Mouse (Mus musculus) natural killer cell, adult 2 months (primary cell): ENCODE data around the gene Atg10.

Experiments used
- DNase-seq, 2 experiments: peaks; one replicate each; pipeline ENCODE4 v3.0.0; 2022; ENCODE audit warnings: low spot score in 2 of 2

The Atg10 gene

DNA sequence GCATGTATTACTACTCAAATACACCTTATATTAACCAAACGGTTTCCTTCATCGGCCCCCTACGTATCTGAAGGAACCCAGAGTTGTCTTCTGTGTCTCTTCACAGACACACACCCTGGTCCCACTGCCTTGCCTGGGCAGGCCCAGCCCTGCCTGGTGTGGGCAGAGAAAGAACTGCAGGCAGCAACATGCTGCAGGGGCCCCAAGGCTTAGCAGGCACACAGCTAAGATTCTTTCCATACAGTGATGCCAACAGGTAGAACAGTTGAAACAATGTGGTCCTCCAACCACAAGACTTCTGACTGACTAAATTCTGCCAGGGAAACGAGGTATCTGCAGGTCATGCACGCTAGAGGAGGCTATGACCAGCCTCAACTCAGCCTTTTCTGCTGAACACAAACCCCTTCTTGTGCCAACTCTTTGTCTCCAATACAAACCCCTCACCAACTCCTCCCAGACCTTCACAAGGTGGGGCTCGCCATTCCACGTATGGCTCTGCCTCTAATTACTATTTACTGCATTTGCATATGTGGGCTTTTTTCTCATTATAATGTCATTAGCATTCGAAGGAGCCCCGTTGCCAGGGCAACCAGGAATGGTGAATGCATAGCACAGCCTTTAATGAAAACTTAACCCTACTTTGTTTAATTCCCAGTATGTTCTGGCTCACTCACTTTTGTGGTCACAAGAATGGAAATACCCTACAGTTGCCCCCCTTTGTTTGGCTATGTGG is 45.2 kb downstream of the Atg10 start:
- DNase-seq: no peak

DNA sequence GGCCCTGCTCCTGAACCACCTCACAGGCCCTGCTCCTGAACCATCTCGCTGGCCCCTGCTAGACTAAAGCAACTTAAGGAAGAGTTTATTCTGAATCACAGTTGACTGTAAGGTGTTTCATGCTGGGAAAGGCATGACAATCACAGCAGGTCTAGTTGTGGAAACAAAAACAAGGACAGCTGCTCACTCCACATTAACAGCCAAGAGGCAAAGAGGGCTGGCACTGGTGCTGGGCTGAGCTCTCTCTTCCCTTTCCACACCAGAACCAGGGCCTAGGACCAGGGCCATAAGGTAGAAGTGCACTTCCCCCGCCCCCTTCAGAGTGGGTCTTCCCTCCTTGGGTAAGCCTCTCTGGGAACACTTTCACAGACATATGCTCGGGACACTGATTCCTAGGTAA is 48.4 kb downstream of the Atg10 start:
- no peak for DNase-seq

DNA sequence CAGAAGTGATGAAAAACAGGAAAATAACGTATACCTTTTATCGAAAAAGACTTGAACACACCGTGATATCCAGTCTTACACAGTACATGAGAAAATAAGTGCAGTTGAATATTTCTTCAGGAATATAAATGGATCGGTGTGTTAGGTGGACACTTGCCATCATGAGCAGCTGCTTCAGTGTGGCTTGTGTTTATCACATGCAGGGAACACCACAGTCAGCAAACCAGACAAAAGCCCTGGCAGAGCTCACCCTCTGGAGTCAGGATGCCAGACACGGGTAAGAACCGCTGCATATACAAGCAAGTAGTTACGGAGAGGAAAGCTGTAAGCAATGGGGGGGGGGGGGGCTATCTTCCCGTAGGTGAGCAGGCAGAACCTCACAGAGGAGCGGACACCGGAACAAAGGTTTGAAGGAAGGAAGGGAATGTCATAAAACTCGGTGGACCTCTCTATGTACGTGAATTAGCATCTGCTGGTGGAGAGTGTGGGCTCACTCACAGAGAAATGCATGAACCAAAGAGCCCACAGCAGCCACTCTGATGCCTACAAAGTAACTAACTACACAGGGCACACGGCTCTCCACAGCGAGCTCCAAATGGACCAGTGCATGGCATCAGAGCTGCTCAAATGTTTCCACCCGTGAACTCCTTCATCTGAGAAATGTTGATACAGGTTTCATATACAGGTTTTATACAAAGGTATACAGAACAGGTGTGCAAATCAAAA is 51.8 kb downstream of the Atg10 start:
- no peak for DNase-seq

DNA sequence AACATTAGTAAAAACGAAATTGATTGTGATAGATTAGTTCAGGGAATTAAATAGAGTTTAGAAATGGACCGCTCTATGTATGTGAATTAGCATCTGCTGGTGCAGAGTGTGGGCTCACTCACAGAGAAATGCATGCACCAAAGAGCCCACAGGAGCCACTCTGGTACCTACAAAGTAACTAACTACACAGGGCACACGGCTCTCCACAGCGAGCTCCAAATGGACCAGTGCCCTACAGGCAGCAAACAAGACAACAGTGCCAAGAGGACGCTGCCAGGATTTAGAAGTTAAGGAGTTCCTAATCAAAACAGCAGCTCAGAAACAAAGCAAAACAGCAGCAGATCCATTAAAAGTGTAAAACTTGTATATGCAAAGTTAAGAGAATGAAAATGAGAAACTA is 52.6 kb downstream of the Atg10 start:
- no peak for DNase-seq

DNA sequence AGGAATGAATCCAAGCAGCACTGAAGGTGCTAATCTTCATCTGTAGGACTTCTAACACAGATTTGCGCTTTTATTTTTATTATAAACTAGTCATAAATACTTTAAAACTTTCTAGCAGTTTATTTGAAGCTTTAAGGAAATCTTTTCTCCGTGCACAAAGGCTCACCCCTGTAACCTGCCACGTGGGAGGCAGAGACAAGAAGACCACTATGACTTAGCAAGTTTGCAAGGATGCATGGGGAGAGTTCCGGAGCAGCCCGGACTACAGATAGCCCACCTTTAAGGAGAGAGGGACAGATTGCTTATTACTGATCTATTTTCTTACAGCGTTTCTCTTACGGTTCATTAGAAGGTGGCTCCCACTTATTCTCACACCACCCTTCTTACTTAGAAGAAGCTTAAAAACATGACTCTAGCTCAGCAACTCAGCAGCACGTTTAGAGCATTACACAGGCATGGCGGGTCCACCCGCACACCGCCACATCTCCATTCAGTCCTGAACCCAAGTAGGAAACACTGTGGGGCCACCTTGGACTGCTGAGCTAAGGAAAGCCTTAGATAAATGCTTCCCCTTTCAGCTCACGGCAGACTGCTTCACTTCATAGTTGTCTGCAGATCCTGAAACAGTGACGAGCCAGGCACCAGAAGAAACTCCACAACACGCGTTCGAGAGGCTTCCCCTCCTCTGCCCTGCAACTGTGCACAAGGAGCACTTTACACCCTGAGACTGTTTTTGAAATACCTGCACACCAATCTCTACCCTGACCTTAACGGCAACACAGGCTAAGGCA is 54.0 kb downstream of the Atg10 start:
- DNase-seq: no peak

DNA sequence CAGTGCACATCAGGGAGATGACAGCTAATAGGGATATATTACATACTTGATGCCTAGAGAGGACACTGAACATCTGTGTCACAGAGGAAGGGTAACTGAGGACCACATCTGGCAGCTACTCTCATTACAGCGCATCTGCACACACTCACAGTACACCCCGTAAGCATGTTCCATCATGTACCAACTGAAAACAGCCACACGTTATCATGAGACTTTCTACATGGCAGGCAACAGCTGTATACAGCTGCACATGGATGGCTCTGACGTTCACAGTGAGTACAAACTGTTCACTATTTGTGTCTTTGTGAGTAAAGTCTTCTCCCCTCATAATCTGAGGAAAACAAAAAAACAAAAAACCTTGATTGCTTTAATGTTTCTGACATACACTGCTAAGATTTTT is 55.3 kb downstream of the Atg10 start:
- no peak for DNase-seq

DNA sequence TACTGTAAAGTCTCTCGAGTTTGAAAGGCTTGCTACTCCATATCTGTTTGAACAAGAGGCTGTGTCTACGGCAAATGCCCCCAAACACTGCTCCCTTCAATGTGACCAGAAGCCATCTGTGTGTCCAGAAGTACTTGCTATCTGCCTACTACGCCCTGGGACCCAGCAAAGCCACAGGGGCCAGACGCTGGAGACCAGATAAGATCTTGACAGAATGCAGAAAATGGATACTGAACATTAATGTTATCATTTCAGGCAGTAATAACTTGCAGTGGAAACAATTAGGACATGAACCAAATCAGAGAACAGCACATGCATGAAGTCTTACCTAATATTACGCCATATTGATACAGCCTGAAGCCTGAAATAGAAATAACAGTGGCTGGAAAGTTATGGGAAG is 56.2 kb downstream of the Atg10 start:
- DNase-seq: no peak

DNA sequence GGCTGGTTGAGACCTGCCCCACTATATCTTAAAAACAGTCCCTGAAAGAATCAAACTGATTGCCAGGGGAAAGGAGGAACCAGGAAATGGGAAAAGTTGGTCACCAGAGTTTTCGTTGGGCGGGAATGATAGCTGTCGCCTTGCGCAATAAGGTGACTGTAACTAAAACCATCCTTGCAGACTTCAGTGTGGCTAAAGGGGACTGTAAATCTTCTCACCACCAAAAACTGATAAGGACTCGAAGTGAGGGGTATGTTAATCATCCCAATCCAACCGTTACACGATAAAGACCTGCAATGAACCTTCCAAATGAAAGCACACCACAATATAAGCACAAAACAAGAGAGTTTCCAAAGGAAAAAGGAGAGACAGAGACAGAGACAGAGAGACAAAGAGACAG is 57.5 kb downstream of the Atg10 start:
- no peak for DNase-seq

DNA sequence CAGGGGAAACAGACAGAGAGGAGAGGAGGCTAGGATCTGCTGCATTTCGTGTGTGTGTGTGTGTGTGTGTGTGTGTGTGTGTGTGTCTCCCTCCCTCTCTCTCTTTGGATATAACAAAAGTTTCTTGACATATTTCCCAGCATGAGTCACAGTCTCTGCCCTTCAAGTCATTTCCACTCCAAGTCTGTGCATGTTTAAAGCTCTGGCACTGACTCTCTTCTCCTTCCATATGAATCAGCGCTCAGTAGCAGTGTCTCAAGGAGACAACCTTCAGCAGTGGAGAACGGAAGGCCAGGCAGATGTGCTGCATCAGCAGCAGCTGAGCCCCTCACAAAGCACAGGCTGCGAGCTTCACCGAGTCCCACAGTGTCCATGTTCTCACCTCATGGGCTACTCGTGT is 58.6 kb downstream of the Atg10 start:
- DNase-seq: no peak

DNA sequence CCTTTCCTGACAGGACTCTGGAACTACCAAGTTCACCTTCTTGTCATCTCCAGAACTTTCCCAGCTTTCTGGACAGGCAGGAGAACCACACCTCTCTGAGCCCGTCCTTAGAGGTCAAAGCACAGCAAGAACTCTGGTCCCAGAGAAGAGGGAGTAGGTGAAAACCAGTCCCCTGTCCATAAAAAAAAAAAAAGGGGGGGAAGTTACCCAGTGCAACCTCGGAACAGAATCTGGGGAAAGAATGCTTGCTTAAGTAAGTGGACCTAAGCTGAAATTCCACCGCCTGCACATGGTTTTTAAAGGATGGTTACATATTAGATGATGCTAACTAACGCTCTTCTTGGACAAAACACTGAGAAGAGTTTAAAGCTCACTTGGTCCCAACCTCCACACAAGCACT is 60.5 kb downstream of the Atg10 start:
- DNase-seq: no peak

DNA sequence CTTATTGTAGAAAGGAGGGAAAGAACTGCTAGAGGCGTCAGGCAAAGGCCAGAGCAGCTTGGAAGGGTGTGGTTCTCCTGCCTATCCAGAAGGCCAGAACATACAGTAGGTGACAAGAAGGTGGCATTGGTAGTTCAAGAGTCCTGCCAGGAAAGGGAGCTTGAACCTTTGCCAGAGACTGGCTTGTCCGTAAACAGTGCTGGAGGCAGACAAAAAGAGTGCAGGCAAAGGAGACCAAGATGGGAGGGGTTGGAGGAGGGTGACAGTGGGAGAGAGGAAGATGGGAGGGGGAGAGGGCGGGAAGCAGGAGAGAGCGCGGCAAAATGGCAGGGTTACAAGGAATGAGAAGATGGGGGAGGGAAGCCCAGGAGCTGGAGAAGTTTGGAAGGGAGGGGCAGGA is 61.3 kb downstream of the Atg10 start:
- DNase-seq: no peak

DNA sequence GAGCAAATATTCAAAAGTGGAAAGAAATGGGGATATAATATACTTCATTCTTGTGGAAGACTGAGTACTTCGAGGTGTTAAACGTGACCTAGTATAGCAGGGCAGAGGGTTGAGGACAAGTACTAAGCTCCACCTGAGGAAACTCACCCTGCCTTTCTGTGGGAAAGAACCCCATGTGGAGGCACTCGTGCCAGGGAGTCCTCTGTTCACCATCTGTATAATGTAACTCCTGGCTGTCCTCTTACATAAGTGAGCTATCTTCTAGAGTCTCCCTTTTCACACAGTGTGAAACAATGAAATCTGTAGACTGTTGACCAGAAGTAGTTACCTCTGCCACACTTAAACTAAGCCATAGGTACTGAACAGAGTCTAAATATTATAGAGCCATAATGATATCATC is 63.2 kb downstream of the Atg10 start:
- no peak for DNase-seq

DNA sequence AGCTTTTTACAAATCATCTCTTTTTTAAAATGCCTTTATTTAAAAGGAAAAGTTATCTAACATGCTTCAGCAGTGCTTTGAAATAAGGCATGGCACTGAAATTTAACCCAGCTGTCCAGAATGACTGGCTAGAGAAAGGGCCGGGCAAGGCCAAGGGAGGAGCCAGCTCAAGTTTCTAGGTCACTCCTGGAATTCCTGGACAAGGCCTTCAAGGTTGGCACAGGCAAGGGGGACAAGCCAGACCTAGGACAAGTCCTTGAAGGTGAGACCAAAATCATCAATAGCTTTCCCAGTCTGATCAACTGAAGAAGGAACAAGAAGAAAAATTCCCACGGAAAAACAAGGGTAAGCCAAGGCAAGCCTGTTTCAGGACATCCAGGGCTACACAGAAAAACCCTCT is 63.9 kb downstream of the Atg10 start:
- DNase-seq: no peak

DNA sequence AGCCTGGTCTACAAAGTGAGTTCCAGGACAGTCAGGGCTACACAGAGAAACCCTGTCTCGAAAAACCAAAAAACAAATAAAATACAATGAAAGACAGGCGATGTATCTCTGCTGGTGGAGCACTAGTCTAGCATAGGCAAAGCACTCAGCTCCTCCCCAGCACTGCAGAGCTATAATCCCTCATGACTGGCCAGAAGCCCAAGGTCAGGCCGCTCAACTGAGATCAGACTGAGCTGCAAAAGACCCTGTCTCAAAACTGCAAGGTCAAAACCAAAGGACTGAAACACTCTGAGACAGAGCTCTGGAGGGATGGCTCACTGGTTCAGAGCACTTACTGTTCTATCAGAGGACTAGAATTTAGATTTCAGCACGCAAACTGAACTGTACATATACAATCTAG is 65.8 kb downstream of the Atg10 start:
- DNase-seq: no peak

DNA sequence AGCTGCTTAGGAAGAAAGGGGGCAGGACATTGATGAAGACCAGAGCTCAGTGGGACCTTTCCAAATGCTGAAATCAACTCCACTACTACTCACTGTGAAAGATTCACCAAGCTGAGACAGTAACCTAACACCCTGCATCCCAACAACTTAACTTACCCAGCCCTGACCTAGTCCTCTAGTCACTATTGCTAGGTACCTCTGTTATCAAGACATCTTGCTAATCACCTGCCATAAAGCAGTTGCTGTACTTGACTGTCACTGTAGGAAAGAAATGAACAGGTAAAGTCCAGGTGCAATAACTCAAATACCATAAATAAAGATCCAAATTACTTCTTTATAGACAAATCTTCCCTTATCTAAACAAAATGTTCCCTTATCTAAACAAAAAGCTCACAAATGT is 66.3 kb downstream of the Atg10 start:
- DNase-seq: no peak

DNA sequence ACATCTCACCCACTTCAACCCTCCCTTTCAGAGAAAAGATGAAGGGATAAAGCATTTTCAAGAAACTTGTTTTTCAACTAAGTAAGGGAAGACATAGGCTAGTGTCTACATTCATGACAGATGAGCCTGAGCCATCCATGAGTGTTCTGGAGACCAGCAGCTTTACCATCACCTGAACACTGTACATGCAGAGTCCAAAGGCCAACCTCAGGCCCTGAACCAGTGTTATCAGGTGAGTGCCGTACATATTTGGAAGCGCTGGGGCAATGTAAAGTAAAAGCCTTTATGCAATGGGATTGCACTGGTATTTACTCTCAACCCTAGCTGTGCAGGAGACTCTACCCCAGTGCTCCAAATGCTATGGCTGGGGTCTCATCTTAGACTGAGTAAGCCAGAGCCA is 66.8 kb downstream of the Atg10 start:
- DNase-seq: no peak

DNA sequence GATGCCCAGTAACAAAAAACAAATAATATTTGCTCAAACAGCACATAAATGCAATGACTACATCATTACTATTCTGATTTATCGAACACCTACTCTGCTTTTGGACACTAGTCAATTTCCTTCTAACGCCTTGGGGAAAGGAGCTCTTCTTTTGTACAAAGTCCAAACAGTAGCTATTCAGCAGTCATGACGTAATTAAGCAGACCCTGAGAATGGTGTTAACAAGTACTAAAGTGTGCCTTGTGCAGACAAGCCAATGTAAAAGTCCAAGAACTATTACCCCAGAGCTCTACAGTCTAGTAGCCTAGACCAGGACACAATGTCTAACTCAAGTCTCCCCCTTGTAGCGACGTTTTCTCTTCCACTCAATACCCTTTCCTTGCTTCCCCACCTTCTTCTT is 67.5 kb downstream of the Atg10 start:
- DNase-seq: no peak

DNA sequence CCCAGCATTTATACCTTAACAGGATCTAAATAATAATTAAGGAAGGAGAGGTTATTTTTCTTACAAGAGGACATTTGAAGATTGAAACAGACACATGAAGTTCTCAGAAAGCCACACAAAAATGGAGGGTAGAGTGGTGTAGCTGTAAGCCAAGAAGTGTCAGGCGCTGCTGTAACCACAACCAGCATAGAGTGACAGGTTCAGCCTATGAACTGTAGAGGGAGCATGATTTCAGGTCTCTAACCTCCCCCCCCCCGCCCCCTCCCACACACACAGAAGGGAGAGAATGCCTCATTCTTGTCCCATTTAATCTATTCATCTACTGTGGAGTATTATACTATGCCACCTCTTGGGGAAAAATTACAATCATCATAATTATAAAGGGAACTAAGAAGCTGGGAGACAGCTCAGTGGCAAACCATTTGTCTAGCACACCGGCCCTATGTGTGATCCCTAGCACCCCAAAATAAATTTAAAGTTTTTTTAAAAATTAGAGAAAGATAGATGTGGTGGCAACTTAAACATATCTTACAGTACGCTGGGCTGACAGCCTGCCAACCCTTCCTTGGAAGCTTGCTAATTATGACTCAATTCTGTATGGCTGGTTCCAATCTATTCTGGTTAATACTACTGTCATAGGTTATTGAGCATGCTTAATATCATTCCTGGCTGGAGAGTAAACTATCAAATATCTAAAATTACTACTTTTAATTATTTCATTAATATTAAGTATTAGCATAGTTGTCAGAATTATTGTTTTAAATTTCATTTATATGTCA is 68.2 kb downstream of the Atg10 start:
- DNase-seq: no peak

DNA sequence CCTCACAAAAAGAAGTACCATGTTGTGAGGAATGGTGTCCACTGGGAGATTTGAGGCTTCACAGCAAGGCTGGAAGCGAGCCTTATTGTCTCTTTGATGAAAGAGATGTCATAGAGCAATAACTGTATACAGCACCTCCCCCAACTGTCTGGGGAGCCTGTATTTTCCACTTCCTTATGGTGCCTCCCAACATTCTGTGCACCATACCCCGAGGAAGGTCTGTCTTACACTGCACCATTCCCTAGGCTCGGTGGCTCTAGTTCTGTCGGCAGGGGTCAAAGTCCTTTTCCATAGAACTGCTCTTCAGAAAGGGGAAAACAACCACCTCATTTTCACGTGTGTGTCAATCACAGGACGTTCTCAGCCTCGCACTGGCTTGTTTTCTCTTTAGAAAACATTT is 69.1 kb downstream of the Atg10 start:
- DNase-seq: no peak

DNA sequence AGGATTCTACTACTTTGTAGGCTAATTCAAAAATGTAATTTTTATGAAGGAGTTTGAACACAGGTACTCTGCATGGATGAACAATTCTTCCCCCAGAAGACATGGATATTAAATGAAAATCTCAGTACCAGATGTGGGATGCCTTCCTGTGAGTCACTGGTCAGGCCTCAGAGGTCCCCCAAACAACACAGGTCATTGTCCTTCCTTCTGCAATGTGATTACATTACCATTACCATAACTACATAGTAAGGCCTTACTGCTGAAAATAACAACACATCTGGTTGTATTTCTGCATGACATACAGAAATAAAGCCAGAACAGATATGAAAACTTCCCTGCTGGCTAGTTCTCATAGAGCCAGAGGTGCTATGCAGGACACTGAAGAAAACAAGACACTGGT is 87.4 kb downstream of the Atg10 start:
- no peak for DNase-seq

DNA sequence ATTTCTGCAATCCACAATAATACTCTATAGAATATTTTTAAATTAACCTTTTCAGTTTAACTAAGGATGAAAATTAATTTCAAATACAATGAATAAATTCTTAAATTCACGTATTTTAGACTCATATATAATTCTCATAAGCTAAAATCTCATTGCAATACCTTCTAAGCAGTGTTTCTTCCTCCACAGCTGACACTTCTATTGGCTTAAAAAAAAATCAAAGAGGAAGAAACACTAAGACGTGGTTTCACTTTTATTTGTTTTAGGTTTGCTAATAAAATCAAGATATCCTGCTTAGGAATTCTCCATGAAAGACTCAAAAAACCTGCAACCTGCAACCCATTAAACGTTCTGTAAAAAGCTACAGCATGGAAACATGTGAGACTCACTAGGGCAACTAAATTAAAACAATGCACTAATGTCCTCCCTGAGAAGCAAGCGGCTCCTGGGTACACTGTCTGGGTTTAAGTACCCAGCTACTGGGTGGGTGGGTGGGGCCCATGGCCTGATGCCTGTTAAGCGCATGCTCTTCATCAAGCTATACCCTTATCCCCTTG is 90.4 kb downstream of the Atg10 start:
- no peak for DNase-seq

DNA sequence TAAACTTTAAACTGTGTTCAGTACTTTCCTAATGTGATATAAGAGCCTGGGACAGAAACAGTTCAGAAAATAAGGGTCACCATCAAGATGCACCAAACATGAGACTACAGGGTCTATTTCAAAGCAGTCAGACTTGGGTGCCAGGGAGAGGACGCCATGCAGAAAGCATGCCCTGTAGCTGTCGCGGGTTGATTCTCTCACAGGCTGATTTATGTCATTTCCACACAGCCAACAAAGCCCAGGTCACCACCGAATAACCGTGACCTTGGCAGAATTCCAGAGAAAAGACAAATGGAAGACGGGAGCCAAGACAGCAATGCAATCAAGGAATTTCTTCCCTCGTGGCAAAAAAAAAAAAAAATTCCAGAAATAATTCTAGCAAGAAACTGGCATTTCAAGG is 94.7 kb downstream of the Atg10 start:
- DNase-seq: no peak
